Mouse (Mus musculus): Measurements from ENCODE around the gene Amigo2. TPM values are rescaled to one million over a fixed set of nuclear protein-coding genes. Genes with fewer than 3 reads are reported as not detected.
"Not testable (repeated sequence)": the region's sequence is repeated elsewhere in the genome, so short reads cannot be mapped to it uniquely, and the experiment has no call there.

Gene Amigo2
- polyA plus RNA-seq, 1 experiment from 2014 or later = 3.9 TPM

GRCm38 (mm10) chr15:97245392-97245791, 1.7 kb downstream of the Amigo2 start:
- ATAC-seq (ENCODE audit: low FRiP score) = no peak
- WGBS = 86% methylated on average over 18 of the region's 18 CpGs
- Histone ChIP-seq H3K4me1 (peaks cover 8% of the 10 kb centered on the region; the same call in 1 of the 2 replicates), H3K27me3 (peaks cover 17% of the 10 kb centered on the region), H3K4me3 (replicated peaks) (no peak overlapping the region), H3K36me3 (replicated peaks) (no peaks in the 10 kb centered on the region), H3K9ac (no peak overlapping the region), H3K4me2 (no peak overlapping the region), H3K27ac (no peak overlapping the region), H3K9me3 (no peaks in the 10 kb centered on the region)

- no peaks in the 10 kb centered on the region for H3K4me1 ChIP-seq
- H3K9ac ChIP-seq = no peak overlapping the region
- H3K9me3 ChIP-seq = no peaks in the 10 kb centered on the region
- H3K4me2 ChIP-seq = no peak overlapping the region
- H3K27ac ChIP-seq = no peak overlapping the region
- no peaks in the 10 kb centered on the region for H3K27me3 ChIP-seq
- no peak overlapping the region for H3K4me3 ChIP-seq (replicated peaks)
- 48% methylated on average over 9 of the region's 9 CpGs for WGBS
- no peak for ATAC-seq (ENCODE audit: low FRiP score)
- H3K36me3 ChIP-seq (replicated peaks) = no peaks in the 10 kb centered on the region
Measured at GRCm38 (mm10) chr15:97236943-97237342, 10.1 kb downstream of the Amigo2 start.

- WGBS = 26% methylated on average over 7 of the region's 7 CpGs
- no peak overlapping the region for H3K9ac ChIP-seq
- no peaks in the 10 kb centered on the region for H3K9me3 ChIP-seq
- no peaks in the 10 kb centered on the region for H3K36me3 ChIP-seq (replicated peaks)
- no peak overlapping the region for H3K27ac ChIP-seq
- ATAC-seq (ENCODE audit: low FRiP score) = peak; percentile 58; the same call in 1 of the 2 replicates
- no peak overlapping the region for H3K4me3 ChIP-seq (replicated peaks)
- no peaks in the 10 kb centered on the region for H3K27me3 ChIP-seq
- no peak overlapping the region for H3K4me2 ChIP-seq
- H3K4me1 ChIP-seq = no peaks in the 10 kb centered on the region
Measured at GRCm38 (mm10) chr15:97235183-97235582, 11.9 kb downstream of the Amigo2 start.

GRCm38 (mm10) chr15:97234076-97234475, 13.0 kb downstream of the Amigo2 start:
- H3K9me3 ChIP-seq = no peaks in the 10 kb centered on the region
- WGBS = 94% methylated on average over 6 of the region's 6 CpGs
- H3K9ac ChIP-seq = no peak overlapping the region
- no peak overlapping the region for H3K4me3 ChIP-seq (replicated peaks)
- no peaks in the 10 kb centered on the region for H3K4me1 ChIP-seq
- ATAC-seq (ENCODE audit: low FRiP score) = no peak
- no peak overlapping the region for H3K27ac ChIP-seq
- H3K27me3 ChIP-seq = no peaks in the 10 kb centered on the region
- H3K4me2 ChIP-seq = no peak overlapping the region
- no peaks in the 10 kb centered on the region for H3K36me3 ChIP-seq (replicated peaks)

GRCm38 (mm10) chr15:97229494-97230077, 17.5 kb downstream of the Amigo2 start:
- Histone ChIP-seq H3K4me2 (no peak overlapping the region), H3K9ac (no peak overlapping the region), H3K27me3 (no peaks in the 10 kb centered on the region), H3K27ac (no peak overlapping the region), H3K36me3 (replicated peaks) (no peaks in the 10 kb centered on the region), H3K9me3 (no peaks in the 10 kb centered on the region), H3K4me3 (replicated peaks) (no peak overlapping the region), H3K4me1 (no peaks in the 10 kb centered on the region)
- ATAC-seq (ENCODE audit: low FRiP score) = no peak
- 89% methylated on average over 11 of the region's 11 CpGs for WGBS

- no peak overlapping the region for H3K4me2 ChIP-seq
- H3K9me3 ChIP-seq = 0 out of 2 replicates have a peak, but pooled peaks cover 3% of the 10 kb centered on the region
- H3K4me3 ChIP-seq (replicated peaks) = no peak overlapping the region
- no peaks in the 10 kb centered on the region for H3K27me3 ChIP-seq
- H3K9ac ChIP-seq = no peak overlapping the region
- no peak overlapping the region for H3K27ac ChIP-seq
- WGBS = 78% methylated on average over 8 of the region's 8 CpGs
- no peak for ATAC-seq (ENCODE audit: low FRiP score)
- H3K4me1 ChIP-seq = no peaks in the 10 kb centered on the region
- no peaks in the 10 kb centered on the region for H3K36me3 ChIP-seq (replicated peaks)
Measured at GRCm38 (mm10) chr15:97224003-97224402, 23.1 kb downstream of the Amigo2 start.

GRCm38 (mm10) chr15:97223431-97223830, 23.7 kb downstream of the Amigo2 start:
- Histone ChIP-seq H3K4me1 (no peaks in the 10 kb centered on the region), H3K4me2 (no peak overlapping the region), H3K4me3 (replicated peaks) (no peak overlapping the region), H3K27me3 (no peaks in the 10 kb centered on the region), H3K9me3 (0 out of 2 replicates have a peak, but pooled peaks cover 3% of the 10 kb centered on the region), H3K9ac (no peak overlapping the region), H3K27ac (no peak overlapping the region), H3K36me3 (replicated peaks) (no peaks in the 10 kb centered on the region)
- WGBS = 90% methylated on average over 10 of the region's 10 CpGs
- ATAC-seq (ENCODE audit: low FRiP score) = no peak

GRCm38 (mm10) chr15:97216843-97217242, 30.2 kb downstream of the Amigo2 start:
- Histone ChIP-seq H3K4me2 (no peak overlapping the region), H3K36me3 (replicated peaks) (no peaks in the 10 kb centered on the region), H3K9me3 (no peaks in the 10 kb centered on the region), H3K4me1 (no peaks in the 10 kb centered on the region), H3K9ac (no peak overlapping the region), H3K4me3 (replicated peaks) (no peak overlapping the region), H3K27me3 (no peaks in the 10 kb centered on the region), H3K27ac (no peak overlapping the region)
- no peak for ATAC-seq (ENCODE audit: low FRiP score)
- WGBS = 97% methylated on average over 5 of the region's 5 CpGs

- WGBS = 83% methylated on average over 17 of the region's 17 CpGs
Measured at GRCm38 (mm10) chr15:97212501-97213477, 34.3 kb downstream of the Amigo2 start.

GRCm38 (mm10) chr15:97209754-97210153, 37.3 kb downstream of the Amigo2 start:
- not testable (repeated sequence) for H3K9me3 ChIP-seq; H3K36me3 ChIP-seq (replicated peaks); ATAC-seq (ENCODE audit: low FRiP score)

More at GRCm38 (mm10) chr15:97212501-97213477, 34.3 kb downstream of the Amigo2 start:
- Histone ChIP-seq H3K4me1 (no peaks in the 10 kb centered on the region), H3K27me3 (no peaks in the 10 kb centered on the region), H3K4me2 (no peak overlapping the region), H3K27ac (no peak overlapping the region), H3K9ac (no peak overlapping the region), H3K4me3 (replicated peaks) (no peak overlapping the region), H3K36me3 (replicated peaks) (no peaks in the 10 kb centered on the region), H3K9me3 (no peaks in the 10 kb centered on the region)
- no peak for ATAC-seq (ENCODE audit: low FRiP score)

GRCm38 (mm10) chr15:97206506-97206905, 40.6 kb downstream of the Amigo2 start:
- no peak for ATAC-seq (ENCODE audit: low FRiP score)
- no peak overlapping the region for H3K4me3 ChIP-seq (replicated peaks)

More at GRCm38 (mm10) chr15:97209754-97210153, 37.3 kb downstream of the Amigo2 start:
- H3K27me3 ChIP-seq; H3K9ac ChIP-seq; H3K4me1 ChIP-seq; H3K27ac ChIP-seq; H3K4me2 ChIP-seq; H3K4me3 ChIP-seq (replicated peaks): not testable (repeated sequence)
- 81% methylated on average over 3 of the region's 3 CpGs for WGBS

GRCm38 (mm10) chr15:97205776-97206175, 41.3 kb downstream of the Amigo2 start:
- H3K27me3 ChIP-seq = no peaks in the 10 kb centered on the region
- H3K9me3 ChIP-seq = no peaks in the 10 kb centered on the region
- H3K4me2 ChIP-seq = no peak overlapping the region
- H3K4me1 ChIP-seq = no peaks in the 10 kb centered on the region
- no peak overlapping the region for H3K27ac ChIP-seq
- H3K9ac ChIP-seq = no peak overlapping the region
- ATAC-seq (ENCODE audit: low FRiP score) = no peak
- 87% methylated on average over 10 of the region's 10 CpGs for WGBS
- H3K4me3 ChIP-seq (replicated peaks) = no peak overlapping the region
- no peaks in the 10 kb centered on the region for H3K36me3 ChIP-seq (replicated peaks)

More at GRCm38 (mm10) chr15:97206506-97206905, 40.6 kb downstream of the Amigo2 start:
- Histone ChIP-seq H3K4me2 (no peak overlapping the region), H3K9ac (no peak overlapping the region), H3K27ac (no peak overlapping the region), H3K27me3 (no peaks in the 10 kb centered on the region), H3K9me3 (no peaks in the 10 kb centered on the region), H3K4me1 (no peaks in the 10 kb centered on the region), H3K36me3 (replicated peaks) (no peaks in the 10 kb centered on the region)
- WGBS = 96% methylated on average over 8 of the region's 8 CpGs
